Mouse (Mus musculus): ENCODE results near the gene Wipf2. TPM values are rescaled to one million over a fixed set of nuclear protein-coding genes. Genes with fewer than 3 reads are reported as not detected.

Gene Wipf2
- polyA plus RNA-seq, 1 experiment, result 9.9 TPM

DNA sequence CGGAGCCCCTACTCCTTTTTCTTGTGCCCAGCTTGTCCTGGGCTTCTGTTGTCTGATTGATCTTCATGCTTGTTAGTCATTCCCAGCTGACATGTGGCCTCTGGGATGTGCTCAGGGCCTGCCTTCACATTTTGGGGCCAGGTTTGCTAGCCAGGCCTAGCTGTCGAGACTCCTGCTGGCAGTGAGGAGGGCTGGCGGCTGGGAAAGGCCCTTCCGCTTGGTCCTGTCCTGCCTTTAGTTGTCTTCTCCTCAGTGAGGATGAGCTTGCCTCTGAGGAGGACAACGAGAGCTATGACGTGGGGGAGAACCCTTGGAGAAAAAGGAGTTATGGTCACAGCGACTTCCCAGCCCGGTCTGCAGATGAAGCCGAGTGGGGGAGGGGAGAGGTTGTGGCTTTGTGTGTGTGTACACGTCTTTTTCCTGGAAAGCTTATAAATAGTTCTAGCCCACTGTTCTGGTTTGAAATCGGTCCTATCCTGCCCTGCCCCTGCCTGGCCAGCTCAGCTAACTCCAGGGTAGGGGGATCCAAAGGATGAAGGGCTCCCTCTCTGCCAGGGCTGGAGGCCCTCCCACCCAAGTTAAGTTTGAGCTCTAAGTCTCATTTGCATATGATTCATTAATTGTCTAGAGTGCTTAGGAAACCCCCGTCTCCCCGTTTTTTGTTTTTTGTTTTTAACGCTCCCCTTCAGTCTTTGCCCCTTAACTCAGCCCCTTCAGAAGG is 80.5 kb downstream of the Wipf2 start:
- peak; percentile 50 for DNase-seq
- TF ChIP-seq CTCF (conservative IDR thresholded peaks at IDR 0.05; ENCODE audit: insufficient read depth, insufficient read length, low read depth, low read length), result no peak
- no peak for TF ChIP-seq POLR2A (IDR thresholded peaks at IDR 0.05; ENCODE audit: low read depth, low read length)
- Histone ChIP-seq H3K4me3 (ENCODE audit: insufficient read depth, low read depth, low read length) (no peak overlapping the region), H3K27ac (ENCODE audit: insufficient read depth, low read depth, low read length) (peak overlapping the region; percentile 47), H3K27me3 (replicated peaks; ENCODE audit: control insufficient read depth, insufficient read depth, low read length) (no peaks in the 10 kb centered on the region), H3K36me3 (ENCODE audit: control insufficient read depth, insufficient read depth, low read length) (no peaks in the 10 kb centered on the region), H3K4me1 (ENCODE audit: control insufficient read depth, insufficient read depth, low read length) (peaks cover 62% of the 10 kb centered on the region)
- WGBS, result 36% methylated on average over 14 of the region's 14 CpGs

- TF ChIP-seq CTCF (conservative IDR thresholded peaks at IDR 0.05; ENCODE audit: insufficient read depth, insufficient read length, low read depth, low read length) (no peak), POLR2A (IDR thresholded peaks at IDR 0.05; ENCODE audit: low read depth, low read length) (no peak)
- WGBS, result 29% methylated on average over 11 of the region's 11 CpGs
- no peaks in the 10 kb centered on the region for H3K27me3 ChIP-seq (replicated peaks; ENCODE audit: control insufficient read depth, insufficient read depth, low read length)
Observed at GRCm38 (mm10) chr11:98944897-98945604, 81.6 kb downstream of the Wipf2 start.

DNA sequence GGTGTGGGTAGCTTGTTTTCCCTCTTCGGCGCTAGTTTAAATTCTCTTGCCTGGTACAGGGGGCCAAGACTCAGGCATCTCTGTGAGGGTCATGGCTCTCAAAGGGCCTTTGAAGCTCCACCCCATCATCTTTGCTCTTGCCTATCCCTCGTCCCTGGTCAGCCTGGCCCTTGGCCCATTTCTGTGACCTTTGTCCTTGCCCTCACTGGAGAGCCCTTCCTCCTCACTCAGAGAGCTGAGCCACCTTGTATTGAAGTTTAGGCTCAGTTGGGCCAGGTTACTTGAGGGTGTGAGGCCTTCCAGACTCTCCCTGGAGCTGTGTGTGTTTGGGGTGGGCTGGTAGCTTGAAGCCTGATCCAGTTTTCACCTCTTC is 82.2 kb downstream of the Wipf2 start:
- peak; percentile 97 for DNase-seq
- Histone ChIP-seq H3K36me3 (ENCODE audit: control insufficient read depth, insufficient read depth, low read length) (no peaks in the 10 kb centered on the region), H3K27ac (ENCODE audit: insufficient read depth, low read depth, low read length) (peak overlapping the region; percentile 43), H3K4me1 (ENCODE audit: control insufficient read depth, insufficient read depth, low read length) (peaks cover 61% of the 10 kb centered on the region), H3K4me3 (ENCODE audit: insufficient read depth, low read depth, low read length) (no peak overlapping the region), H3K27me3 (replicated peaks; ENCODE audit: control insufficient read depth, insufficient read depth, low read length) (no peaks in the 10 kb centered on the region)
- no peak for TF ChIP-seq CTCF (conservative IDR thresholded peaks at IDR 0.05; ENCODE audit: insufficient read depth, insufficient read length, low read depth, low read length)
- 24% methylated on average over 3 of the region's 3 CpGs for WGBS

More at GRCm38 (mm10) chr11:98944897-98945604, 81.6 kb downstream of the Wipf2 start:
- Histone ChIP-seq H3K4me3 (ENCODE audit: insufficient read depth, low read depth, low read length) (no peak overlapping the region), H3K36me3 (ENCODE audit: control insufficient read depth, insufficient read depth, low read length) (no peaks in the 10 kb centered on the region), H3K4me1 (ENCODE audit: control insufficient read depth, insufficient read depth, low read length) (peaks cover 61% of the 10 kb centered on the region), H3K27ac (ENCODE audit: insufficient read depth, low read depth, low read length) (peak overlapping the region; percentile 43)
- DNase-seq, result no peak

- Histone ChIP-seq H3K4me3 (ENCODE audit: insufficient read depth, low read depth, low read length) (no peak overlapping the region), H3K36me3 (ENCODE audit: control insufficient read depth, insufficient read depth, low read length) (no peaks in the 10 kb centered on the region), H3K4me1 (ENCODE audit: control insufficient read depth, insufficient read depth, low read length) (peaks cover 62% of the 10 kb centered on the region), H3K27ac (ENCODE audit: insufficient read depth, low read depth, low read length) (no peak overlapping the region), H3K27me3 (replicated peaks; ENCODE audit: control insufficient read depth, insufficient read depth, low read length) (no peaks in the 10 kb centered on the region)
- DNase-seq, result no peak
- 68% methylated on average over 18 of the region's 18 CpGs for WGBS
- TF ChIP-seq POLR2A (IDR thresholded peaks at IDR 0.05; ENCODE audit: low read depth, low read length) (no peak), CTCF (conservative IDR thresholded peaks at IDR 0.05; ENCODE audit: insufficient read depth, insufficient read length, low read depth, low read length) (no peak)
Observed at GRCm38 (mm10) chr11:98947969-98948569, 84.6 kb downstream of the Wipf2 start.

GRCm38 (mm10) chr11:98949242-98949957 is 86.0 kb downstream of the Wipf2 start:
- WGBS, result 51% methylated on average over 12 of the region's 12 CpGs
- Histone ChIP-seq H3K27me3 (replicated peaks; ENCODE audit: control insufficient read depth, insufficient read depth, low read length) (no peaks in the 10 kb centered on the region), H3K4me3 (ENCODE audit: insufficient read depth, low read depth, low read length) (no peak overlapping the region), H3K36me3 (ENCODE audit: control insufficient read depth, insufficient read depth, low read length) (no peaks in the 10 kb centered on the region), H3K4me1 (ENCODE audit: control insufficient read depth, insufficient read depth, low read length) (peaks cover 59% of the 10 kb centered on the region), H3K27ac (ENCODE audit: insufficient read depth, low read depth, low read length) (0 out of 2 replicates have a peak overlapping the region, but pooled peaks have one; percentile 21)
- DNase-seq, result no peak
- TF ChIP-seq POLR2A (IDR thresholded peaks at IDR 0.05; ENCODE audit: low read depth, low read length) (no peak), CTCF (conservative IDR thresholded peaks at IDR 0.05; ENCODE audit: insufficient read depth, insufficient read length, low read depth, low read length) (no peak)

GRCm38 (mm10) chr11:98949958-98950460 is 86.6 kb downstream of the Wipf2 start:
- DNase-seq, result peak; percentile 87
- 31% methylated on average over 7 of the region's 7 CpGs for WGBS
- Histone ChIP-seq H3K4me1 (ENCODE audit: control insufficient read depth, insufficient read depth, low read length) (peaks cover 59% of the 10 kb centered on the region), H3K36me3 (ENCODE audit: control insufficient read depth, insufficient read depth, low read length) (no peaks in the 10 kb centered on the region), H3K4me3 (ENCODE audit: insufficient read depth, low read depth, low read length) (no peak overlapping the region), H3K27ac (ENCODE audit: insufficient read depth, low read depth, low read length) (0 out of 2 replicates have a peak overlapping the region, but pooled peaks have one; percentile 21), H3K27me3 (replicated peaks; ENCODE audit: control insufficient read depth, insufficient read depth, low read length) (no peaks in the 10 kb centered on the region)
- TF ChIP-seq POLR2A (IDR thresholded peaks at IDR 0.05; ENCODE audit: low read depth, low read length), result no peak
- no peak for TF ChIP-seq CTCF (conservative IDR thresholded peaks at IDR 0.05; ENCODE audit: insufficient read depth, insufficient read length, low read depth, low read length)
